Mouse (Mus musculus) MEL (cell line): ENCODE results near the gene Actc1. TPM values are rescaled to one million over a fixed set of nuclear protein-coding genes. Genes with fewer than 3 reads are reported as not detected.

Experiments used
- DNase-seq: peaks from one replicate; pipeline ENCODE4 v3.0.0; 2011; ENCODE audit warnings: low read depth, low spot score
- H3K27ac ChIP-seq: 2 replicates; pipeline ENCODE4 v1.5.1; 2012; ENCODE audit warnings: low read depth, mild to moderate bottlenecking, control low read depth, low read length, moderate library complexity; ENCODE audit not compliant: control insufficient read depth
- H3K27me3 ChIP-seq, 2 experiments: fragments of 150-350 bp in 1 of 2; sonication (generic) in 1 of 2; 2 replicates each; pipeline ENCODE4 v1.6.1; 2012; ENCODE audit warnings: low read length in 2 of 2, mild to moderate bottlenecking in 2 of 2, improper control_type of control experiment in 1 of 2, moderate library complexity in 1 of 2; ENCODE audit not compliant: insufficient read depth in 2 of 2, control insufficient read depth in 1 of 2
- H3K36me3 ChIP-seq, 2 experiments: 2 replicates each; pipeline ENCODE4 v1.6.1; 2012 to 2014; ENCODE audit warnings: low read length in 2 of 2, improper control_type of control experiment in 1 of 2, inconsistent platforms in 1 of 2, mild to moderate bottlenecking in 1 of 2; ENCODE audit not compliant: insufficient read depth in 2 of 2, control insufficient read depth in 1 of 2
- H3K4me1 ChIP-seq, 2 experiments: fragments of 150-350 bp in 1 of 2; sonication (generic) in 1 of 2; 2 replicates each; pipeline ENCODE4 v1.6.1; 2012; ENCODE audit warnings: low read length in 2 of 2, improper control_type of control experiment in 1 of 2, mild to moderate bottlenecking in 1 of 2; ENCODE audit not compliant: insufficient read depth in 2 of 2, control insufficient read depth in 1 of 2
- H3K4me3 ChIP-seq, 2 experiments: fragments of 150-350 bp in 1 of 2; sonication (generic) in 1 of 2; 2 replicates each; pipeline ENCODE4 v1.5.1; 2012; ENCODE audit warnings: low read depth in 2 of 2, low read length in 2 of 2, mild to moderate bottlenecking in 2 of 2, moderate library complexity in 2 of 2, control low read depth in 1 of 2, improper control_type of control experiment in 1 of 2; ENCODE audit not compliant: control insufficient read depth in 1 of 2, insufficient read depth in 1 of 2
- H3K79me2 ChIP-seq: 2 replicates; pipeline ENCODE4 v1.6.1; 2012; ENCODE audit warnings: mild to moderate bottlenecking, low read length, moderate library complexity; ENCODE audit not compliant: control insufficient read depth, poor library complexity, insufficient read depth
- H3K9ac ChIP-seq: 2 replicates; pipeline ENCODE4 v1.6.1; 2012; ENCODE audit warnings: low read depth, mild to moderate bottlenecking, control low read depth, low read length, moderate library complexity; ENCODE audit not compliant: control insufficient read depth, poor library complexity, severe bottlenecking
- H3K9me3 ChIP-seq: fragments of 150-350 bp; sonication (generic); replicated peaks from 2 replicates; pipeline ENCODE4 v1.6.1; 2012; ENCODE audit warnings: mild to moderate bottlenecking, low read length, improper control_type of control experiment, moderate library complexity; ENCODE audit not compliant: insufficient read depth
- CHD1 ChIP-seq: IDR thresholded peaks from 2 replicates; pipeline ENCODE4 v1.6.1; 2012; ENCODE audit warnings: low read depth, mild to moderate bottlenecking, inconsistent platforms, low read length, improper control_type of control experiment
- CHD2 ChIP-seq: IDR thresholded peaks from 2 replicates; pipeline ENCODE4 v1.6.1; 2011; ENCODE audit warnings: low read length, improper control_type of control experiment
- CTCF ChIP-seq, 3 experiments: IDR thresholded peaks in 2 of 3; conservative IDR thresholded peaks in 1 of 3; 2 replicates each; pipeline ENCODE4 v1.5.1; 2011 to 2012; ENCODE audit warnings: low read length in 3 of 3, low read depth in 2 of 3, mild to moderate bottlenecking in 2 of 3, improper control_type of control experiment in 1 of 3, inconsistent platforms in 1 of 3, mixed read lengths in 1 of 3, moderate library complexity in 1 of 3; ENCODE audit not compliant: control insufficient read depth in 1 of 3, insufficient read depth in 1 of 3, poor library complexity in 1 of 3, severe bottlenecking in 1 of 3
- E2F4 ChIP-seq: IDR thresholded peaks from 2 replicates; pipeline ENCODE4 v1.6.1; 2011; ENCODE audit warnings: low read depth, low read length, improper control_type of control experiment, borderline replicate concordance
- ELF1 ChIP-seq: IDR thresholded peaks from 2 replicates; pipeline ENCODE4 v1.6.1; 2014; ENCODE audit warnings: low read depth, mild to moderate bottlenecking, inconsistent platforms, low read length, improper control_type of control experiment, moderate library complexity
- ETS1 ChIP-seq: IDR thresholded peaks from 2 replicates; pipeline ENCODE4 v1.6.1; 2012; ENCODE audit warnings: low read depth, mild to moderate bottlenecking, inconsistent platforms, low read length, improper control_type of control experiment, moderate library complexity
- GABPA ChIP-seq: IDR thresholded peaks from 2 replicates; pipeline ENCODE4 v1.6.1; 2012; ENCODE audit warnings: low read depth, mild to moderate bottlenecking, inconsistent platforms, low read length, improper control_type of control experiment, moderate library complexity
- GATA1 ChIP-seq: IDR thresholded peaks from 2 replicates; pipeline ENCODE4 v1.6.1; 2011; ENCODE audit warnings: low read depth, low read length, improper control_type of control experiment
- HCFC1 ChIP-seq: IDR thresholded peaks from 2 replicates; pipeline ENCODE4 v1.6.1; 2012; ENCODE audit warnings: low read depth, mild to moderate bottlenecking, inconsistent platforms, low read length, improper control_type of control experiment, moderate library complexity
- JUND ChIP-seq: IDR thresholded peaks from 2 replicates; pipeline ENCODE4 v1.6.1; 2011; ENCODE audit warnings: low read depth, mild to moderate bottlenecking, improper control_type of control experiment, low read length
- KAT2A ChIP-seq: conservative IDR thresholded peaks from 2 replicates; pipeline ENCODE4 v1.6.1; 2012; ENCODE audit warnings: low read depth, low read length, improper control_type of control experiment, inconsistent platforms
- MAX ChIP-seq: IDR thresholded peaks from 2 replicates; pipeline ENCODE4 v1.6.1; 2011; ENCODE audit warnings: low read length, improper control_type of control experiment
- MAZ ChIP-seq: IDR thresholded peaks from 2 replicates; pipeline ENCODE4 v1.6.1; 2012; ENCODE audit warnings: low read depth, mild to moderate bottlenecking, inconsistent platforms, low read length, improper control_type of control experiment
- MXI1 ChIP-seq: IDR thresholded peaks from 2 replicates; pipeline ENCODE4 v1.6.1; 2011; ENCODE audit warnings: mild to moderate bottlenecking, low read depth, low read length, improper control_type of control experiment
- MYB ChIP-seq: IDR thresholded peaks from 2 replicates; pipeline ENCODE4 v1.6.1; 2011; ENCODE audit warnings: mild to moderate bottlenecking, low read depth, low read length, improper control_type of control experiment
- MYC ChIP-seq: IDR thresholded peaks from 2 replicates; pipeline ENCODE4 v1.6.1; 2011; ENCODE audit warnings: low read depth, mild to moderate bottlenecking, low read length, improper control_type of control experiment, moderate library complexity
- NELFE ChIP-seq: IDR thresholded peaks from 2 replicates; pipeline ENCODE4 v1.6.1; 2011; ENCODE audit warnings: low read depth, low read length, improper control_type of control experiment
- NRF1 ChIP-seq: IDR thresholded peaks from 2 replicates; pipeline ENCODE4 v1.6.1; 2014; ENCODE audit warnings: low read depth, mild to moderate bottlenecking, inconsistent platforms, low read length, improper control_type of control experiment, moderate library complexity; ENCODE audit not compliant: poor library complexity, insufficient read depth, severe bottlenecking
- POLR2AphosphoS5 ChIP-seq: IDR thresholded peaks from 2 replicates; pipeline ENCODE4 v1.6.1; 2012; ENCODE audit warnings: low read depth, borderline replicate concordance, mild to moderate bottlenecking, inconsistent platforms, low read length, moderate library complexity, mixed read lengths
- SIN3A ChIP-seq: IDR thresholded peaks from 2 replicates; pipeline ENCODE4 v1.6.1; 2012; ENCODE audit warnings: low read length, improper control_type of control experiment, inconsistent platforms
- TAL1 ChIP-seq: IDR thresholded peaks from 2 replicates; pipeline ENCODE4 v1.6.1; 2012; ENCODE audit warnings: mild to moderate bottlenecking, inconsistent platforms, low read length, moderate library complexity, mixed read lengths
- TBP ChIP-seq: IDR thresholded peaks from 2 replicates; pipeline ENCODE4 v1.8.0; 2011; ENCODE audit warnings: low read depth, low read length, improper control_type of control experiment
- TCF12 ChIP-seq: IDR thresholded peaks from 2 replicates; pipeline ENCODE4 v1.6.1; 2014; ENCODE audit warnings: low read depth, mild to moderate bottlenecking, inconsistent platforms, low read length, improper control_type of control experiment, moderate library complexity
- USF1 ChIP-seq: IDR thresholded peaks from 2 replicates; pipeline ENCODE4 v1.6.1; 2014; ENCODE audit warnings: low read depth, mild to moderate bottlenecking, inconsistent platforms, low read length, improper control_type of control experiment, moderate library complexity
- ZC3H11A ChIP-seq: IDR thresholded peaks from 2 replicates; pipeline ENCODE4 v1.6.1; 2012; ENCODE audit warnings: low read depth, mild to moderate bottlenecking, inconsistent platforms, low read length, improper control_type of control experiment
- ZKSCAN1 ChIP-seq: IDR thresholded peaks from 2 replicates; pipeline ENCODE4 v1.6.1; 2012; ENCODE audit warnings: low read depth, mild to moderate bottlenecking, inconsistent platforms, low read length, improper control_type of control experiment, moderate library complexity
- polyA plus RNA-seq, 2 experiments: library from polyadenylated mRNA; stranded (reverse) in 1 of 2; unstranded in 1 of 2; fragments of >175 nt in 1 of 2; fragments of >200 nt in 1 of 2; gene quantifications; 2 replicates each; pipeline versions ENCODE4 v1.2.1 to v1.2.4; 2012; ENCODE audit warnings: low replicate concordance in 2 of 2, low read depth in 1 of 2; ENCODE audit not compliant: insufficient read length in 2 of 2, insufficient read depth in 1 of 2, missing spikeins in 1 of 2
- total RNA-seq: library from RNA; depleted of rRNA; stranded (reverse); fragments of 300-350 nt; gene quantifications from 2 replicates; pipeline ENCODE4 v1.2.3, GENCODE M21; 2012

Actc1 gene
- total and polyA plus RNA-seq, 3 experiments = not detected

DNA sequence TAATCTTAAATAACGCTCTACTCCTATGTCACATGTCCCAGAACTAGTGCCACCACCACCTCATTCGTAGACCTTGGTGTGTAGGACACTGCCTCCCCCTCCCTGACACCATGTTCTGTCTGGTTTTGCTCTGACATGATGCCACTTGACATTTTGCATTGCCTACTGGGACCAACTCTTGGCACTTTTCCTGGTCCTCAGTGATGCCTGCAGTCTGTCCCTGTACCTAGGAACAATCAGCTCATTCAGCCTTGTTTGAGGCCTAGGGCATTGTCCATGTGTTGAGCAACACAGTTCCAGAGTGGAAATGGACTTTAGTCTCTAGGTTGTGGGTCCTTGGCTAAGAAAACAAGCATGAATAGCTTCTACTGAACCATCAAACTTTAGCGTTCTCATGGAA lies 36.5 kb upstream of the Actc1 start:
- no peaks in the 10 kb centered on the region for H3K27me3 ChIP-seq

DNA sequence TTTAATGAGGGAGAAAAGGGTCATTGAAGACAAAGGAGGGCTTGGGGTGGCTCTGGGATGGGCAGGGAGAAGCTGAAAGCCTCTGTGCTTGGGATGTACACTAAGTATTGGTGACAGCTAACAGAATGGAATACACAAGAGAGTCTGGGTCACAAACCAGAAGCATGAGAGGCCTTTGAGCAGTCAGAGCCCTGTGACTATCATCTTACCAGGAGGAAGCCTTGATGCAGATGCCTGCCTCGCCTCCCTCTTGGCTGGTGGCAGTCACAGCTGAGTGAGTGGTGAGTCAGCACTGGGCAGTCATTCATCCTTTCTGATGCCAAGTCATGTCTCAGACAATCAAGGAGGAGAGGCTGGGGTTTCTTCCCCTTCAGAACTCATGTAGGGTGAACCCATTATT lies 33.9 kb upstream of the Actc1 start:
- H3K9me3 ChIP-seq = no peaks in the 10 kb centered on the region
- no peak for TF ChIP-seq MYC
- no peak for TF ChIP-seq MXI1
- no peak for TF ChIP-seq ETS1
- TF ChIP-seq, all 39 proteins: peak for 0
- Histone ChIP-seq H3K79me2 (no peaks in the 10 kb centered on the region), H3K9ac (no peak overlapping the region), H3K27me3 (no peaks in the 10 kb centered on the region), H3K36me3 (no peaks in the 10 kb centered on the region), H3K27ac (no peak overlapping the region), H3K4me3 (no peak overlapping the region), H3K4me1 (no peaks in the 10 kb centered on the region)
- no peak for DNase-seq

More for the DNA sequence above, 36.5 kb upstream of the Actc1 start:
- Histone ChIP-seq H3K79me2 (no peaks in the 10 kb centered on the region), H3K9ac (no peak overlapping the region), H3K9me3 (no peaks in the 10 kb centered on the region), H3K27ac (no peak overlapping the region), H3K36me3 (no peaks in the 10 kb centered on the region), H3K4me3 (no peak overlapping the region), H3K4me1 (no peaks in the 10 kb centered on the region)
- no peak for DNase-seq
- TF ChIP-seq NRF1 (no peak), KAT2A (no peak), POLR2AphosphoS5 (no peak), MYC (no peak), ZKSCAN1 (no peak), ELF1 (no peak), MYB (no peak), TAL1 (no peak), GABPA (no peak), GATA1 (no peak), MAZ (no peak), SIN3A (no peak), E2F4 (no peak), TBP (no peak), MAX (no peak), ETS1 (no peak)

DNA sequence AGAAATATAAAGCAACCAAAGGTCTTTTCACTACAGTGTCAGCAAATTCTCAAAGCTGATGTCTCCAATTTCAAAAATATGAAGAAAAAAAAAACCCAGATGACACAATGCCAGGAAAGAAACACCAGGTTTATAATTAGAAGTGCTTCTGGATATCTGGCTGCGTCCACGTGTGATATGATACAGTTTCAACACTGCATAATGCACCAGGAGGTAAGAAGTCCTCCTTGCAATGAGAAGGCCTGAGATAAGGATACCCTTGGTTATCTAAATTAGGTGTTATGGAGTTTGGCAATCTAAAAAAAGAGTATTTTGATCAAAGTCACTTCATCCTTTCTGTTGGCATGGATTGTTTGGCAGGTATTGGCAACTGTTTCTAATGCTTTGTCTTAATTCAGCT lies 18.5 kb upstream of the Actc1 start:
- no peaks in the 10 kb centered on the region for H3K9me3 ChIP-seq
- no peak for TF ChIP-seq JUND
- TF ChIP-seq HCFC1 = no peak
- no peak for TF ChIP-seq TCF12
- TF ChIP-seq TBP = no peak
- no peak for TF ChIP-seq GATA1
- no peak for TF ChIP-seq NELFE
- TF ChIP-seq ZC3H11A = no peak
- no peak for TF ChIP-seq CHD1
- TF ChIP-seq NRF1 = no peak
- no peak for TF ChIP-seq TAL1
- TF ChIP-seq ELF1 = no peak
- no peak for TF ChIP-seq CTCF (IDR thresholded peaks at IDR 0.05 in 2 of 3, conservative IDR thresholded peaks at IDR 0.05 in 1 of 3; ENCODE audit: control insufficient read depth in 1 of 3, insufficient read depth in 1 of 3, low read depth in 2 of 3, low read length in 3 of 3, poor library complexity in 1 of 3, severe bottlenecking in 1 of 3)
- TF ChIP-seq USF1 = no peak
- no peak for TF ChIP-seq CHD2
- no peak for TF ChIP-seq SIN3A
- TF ChIP-seq KAT2A = no peak
- TF ChIP-seq, all 39 proteins: peak for 0
- Histone ChIP-seq H3K4me3 (no peak overlapping the region), H3K79me2 (no peaks in the 10 kb centered on the region), H3K9ac (no peak overlapping the region), H3K27ac (no peak overlapping the region), H3K27me3 (no peaks in the 10 kb centered on the region), H3K36me3 (no peaks in the 10 kb centered on the region), H3K4me1 (no peaks in the 10 kb centered on the region)
- no peak for DNase-seq
